Mouse (Mus musculus): ENCODE measurements around the gene Lrrc29.
A peak's percentile ranks its signal among the peaks of the same experiment; 100 is the strongest.

Gene Lrrc29

DNA sequence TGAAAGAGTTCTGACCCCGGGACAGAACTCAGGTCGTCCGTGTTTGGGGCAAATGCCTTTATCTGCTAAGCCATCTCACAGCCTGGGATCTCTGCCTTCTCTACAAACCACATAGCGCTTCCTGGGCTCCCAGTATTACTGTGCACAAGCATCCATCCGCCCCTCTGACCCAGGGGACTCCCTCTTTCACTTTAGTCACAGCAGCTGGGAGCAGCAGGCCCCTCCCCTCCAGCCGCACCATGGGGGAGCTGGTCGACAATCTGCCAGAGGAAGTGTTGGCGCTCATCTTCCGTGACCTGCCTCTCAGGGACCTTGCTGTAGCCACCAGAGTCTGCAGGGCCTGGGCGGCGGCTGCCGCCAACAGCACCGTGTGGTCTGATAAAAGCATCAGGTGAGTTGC, 59.3 kb downstream of the Lrrc29 start:
- DNase-seq (ENCODE audit: low read depth, low spot score): peak; percentile 49

- peak; percentile 87 for DNase-seq (ENCODE audit: low read depth, low spot score)
Observed at GRCm38 (mm10) chr8:105265128-105265527, 61.0 kb downstream of the Lrrc29 start.

DNA sequence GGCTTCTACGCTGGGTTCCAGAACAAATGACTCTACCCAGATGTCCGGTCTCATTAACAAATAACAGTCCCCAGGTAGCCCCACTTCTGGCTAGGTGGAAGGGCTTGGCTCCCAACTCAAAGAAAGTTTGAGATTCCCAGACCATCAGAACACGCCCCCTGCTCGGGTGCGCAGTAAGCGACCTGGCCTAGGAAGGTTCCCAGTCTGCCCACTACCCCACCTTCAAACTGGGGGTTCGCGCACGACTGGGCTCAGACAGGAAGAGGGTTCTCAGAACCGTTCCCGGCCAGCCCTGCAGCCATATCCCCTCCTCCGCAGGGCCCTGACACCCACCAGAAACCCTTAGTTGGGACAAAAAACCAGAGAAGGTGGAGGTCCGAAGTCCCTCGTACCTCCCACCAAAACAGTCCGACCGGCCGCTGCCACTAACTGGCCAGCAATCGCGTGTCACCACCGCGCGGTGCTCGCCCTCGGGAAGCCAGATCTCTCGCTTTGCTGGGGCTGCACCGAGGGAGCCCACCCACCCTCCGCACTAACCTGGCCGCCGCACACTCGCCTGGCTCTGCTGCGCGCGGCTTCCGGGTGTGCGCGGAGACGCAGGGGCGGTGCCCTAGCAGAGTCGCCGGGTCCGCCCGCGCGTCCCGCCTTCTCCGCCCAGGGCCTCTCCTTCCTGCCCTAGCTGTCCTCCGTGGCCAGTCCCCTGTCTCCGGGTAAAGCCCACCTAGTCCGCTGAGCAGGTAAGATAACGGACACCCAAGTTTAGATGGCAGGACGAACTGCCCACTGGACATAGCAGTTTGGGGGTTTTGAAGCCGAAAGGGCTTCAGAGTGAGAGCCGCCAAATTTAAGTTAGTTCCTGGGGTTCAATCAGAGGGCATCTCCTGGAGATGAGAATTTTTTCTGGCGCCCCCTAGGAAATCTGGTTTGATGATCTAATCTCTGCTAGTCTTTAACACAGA, 61.8 kb downstream of the Lrrc29 start, which contains the start of the genes Tradd and Fbxl8:
Tradd (minus strand) TSS at position 586 of the 959 bp plus-strand sequence.
Fbxl8 (plus strand) TSS at position 625 of the 959 bp plus-strand sequence.
- DNase-seq (ENCODE audit: low read depth, low spot score): peak; percentile 90

- DNase-seq (ENCODE audit: low read depth, low spot score): peak; percentile 53
Observed at GRCm38 (mm10) chr8:105263244-105263912, 62.7 kb downstream of the Lrrc29 start.

All from A20 (cell line).